Mouse (Mus musculus) cerebellum, postnatal 14 days (tissue): Measurements from ENCODE around the gene Tekt3.

ENCODE experiments used
- DNase-seq, 2 experiments: peaks; one replicate each; pipeline ENCODE4 v3.0.0; 2021; ENCODE audit warnings: mixed read lengths in 2 of 2

Gene Tekt3

GRCm38 (mm10) chr11:63126976-63127375 is 65.5 kb downstream of the Tekt3 start:
- DNase-seq = no peak

GRCm38 (mm10) chr11:63127513-63127912 is 66.1 kb downstream of the Tekt3 start:
- DNase-seq = no peak

- no peak for DNase-seq
These were observed 67.3 kb downstream of the Tekt3 start, which contains the start of gene Pmp22 for GRCm38 (mm10) chr11:63128784-63129183. TSS of gene Pmp22 (plus strand) at chr11:63128982.

GRCm38 (mm10) chr11:63129375-63129774 is 67.9 kb downstream of the Tekt3 start:
- DNase-seq = no peak

GRCm38 (mm10) chr11:63129840-63130239 is 68.4 kb downstream of the Tekt3 start:
- DNase-seq = no peak

GRCm38 (mm10) chr11:63130497-63130896 is 69.0 kb downstream of the Tekt3 start:
- peak; percentile 75 to 89 for DNase-seq

GRCm38 (mm10) chr11:63131001-63131692 is 69.7 kb downstream of the Tekt3 start:
- no peak for DNase-seq

- no peak for DNase-seq
These were observed 70.2 kb downstream of the Tekt3 start for GRCm38 (mm10) chr11:63131693-63132040.

GRCm38 (mm10) chr11:63132151-63132500 is 70.7 kb downstream of the Tekt3 start:
- DNase-seq = no peak

GRCm38 (mm10) chr11:63132501-63133435 is 71.3 kb downstream of the Tekt3 start:
- peak; percentile 55 to 63 for DNase-seq

GRCm38 (mm10) chr11:63134021-63134420 is 72.6 kb downstream of the Tekt3 start:
- DNase-seq = no peak

- DNase-seq = peak; percentile 28 to 42
These were observed 73.5 kb downstream of the Tekt3 start for GRCm38 (mm10) chr11:63134742-63135482.

- DNase-seq = peak; percentile 96 to 98
These were observed 74.2 kb downstream of the Tekt3 start for GRCm38 (mm10) chr11:63135622-63136021.

- DNase-seq = no peak
These were observed 74.8 kb downstream of the Tekt3 start for GRCm38 (mm10) chr11:63136205-63136604.

GRCm38 (mm10) chr11:63136836-63137416 is 75.5 kb downstream of the Tekt3 start:
- no peak for DNase-seq

GRCm38 (mm10) chr11:63138739-63139138 is 77.3 kb downstream of the Tekt3 start:
- no peak for DNase-seq

- no peak for DNase-seq
These were observed 80.9 kb downstream of the Tekt3 start for GRCm38 (mm10) chr11:63142311-63142710.

- no peak for DNase-seq
These were observed 81.4 kb downstream of the Tekt3 start for GRCm38 (mm10) chr11:63142816-63143215.

GRCm38 (mm10) chr11:63143486-63143885 is 82.0 kb downstream of the Tekt3 start:
- no peak for DNase-seq
